7 mouse cellular contexts compared by ENCODE assay signal in genomic region chr11:3601966-3602365, GRCm38 (mm10). TPM values are rescaled to one million over a fixed set of nuclear protein-coding genes. Genes with fewer than 3 reads are reported as not detected.
A peak's percentile ranks its signal among the peaks of the same experiment; 100 is the strongest.
DNase-seq lines count a peak whose midpoint lies in the region; ATAC-seq and TF ChIP-seq lines count a peak whose summit lies in the region.
"Not testable (repeated sequence)": the region's sequence is repeated elsewhere in the genome, so short reads cannot be mapped to it uniquely, and the experiment has no call there.

No protein-coding gene starts in this region.

- H3K4me3 ChIP-seq in heart, adult 2 months; kidney, adult 2 months (ENCODE audit: insufficient read depth, low read depth, low read length); lung, postnatal 0 days (ENCODE audit: low read depth, low read length): not testable (repeated sequence)

- not testable (repeated sequence) for H3K79me2 ChIP-seq in heart, adult 2 months (replicated peaks; ENCODE audit: control insufficient read depth, insufficient read depth, low read length)

- not testable (repeated sequence) for H3K27ac ChIP-seq in heart, adult 2 months; kidney, adult 2 months (ENCODE audit: insufficient read depth, low read depth, low read length); lung, postnatal 0 days (ENCODE audit: low read length)

- 42% methylated on average over 1 of the region's 1 CpGs for WGBS in heart, adult 2 months
- WGBS in kidney, adult 2 months, result 51% methylated on average over 1 of the region's 1 CpGs
- WGBS in lung, postnatal 0 days, result 37% methylated on average over 1 of the region's 1 CpGs

- peak; percentile 11 for DNase-seq in CD4-positive, CD25-positive, alpha-beta regulatory T cell, adult 2 months (ENCODE audit: low read depth, low spot score)
- DNase-seq in heart, adult 2 months, result peak; percentile 26 to 37
- not testable (repeated sequence) for DNase-seq in kidney, adult 2 months
- DNase-seq in kidney, postnatal 4 days, result peak; percentile 44 to 56
- DNase-seq in lung, postnatal 0 days (ENCODE audit: low spot score), result peak; percentile 25

- H3K4me1 ChIP-seq in heart, adult 2 months (ENCODE audit: control insufficient read depth, insufficient read depth, low read length); kidney, adult 2 months (ENCODE audit: control insufficient read depth, insufficient read depth, low read length); lung, postnatal 0 days (ENCODE audit: insufficient read depth, low read depth, low read length): not testable (repeated sequence)

- not testable (repeated sequence) for TF ChIP-seq POLR2A in heart, adult 2 months (IDR thresholded peaks at IDR 0.05; ENCODE audit: insufficient read depth, low read depth, low read length); kidney, adult 2 months (IDR thresholded peaks at IDR 0.05; ENCODE audit: low read depth, low read length)

- not testable (repeated sequence) for H3K9me3 ChIP-seq in lung, postnatal 0 days (ENCODE audit: low read length)

- TF ChIP-seq EP300 in heart, adult 2 months (IDR thresholded peaks at IDR 0.05; ENCODE audit: insufficient read depth, low read depth, low read length); lung, postnatal 0 days (IDR thresholded peaks at IDR 0.05): not testable (repeated sequence)

- not testable (repeated sequence) for H3K36me3 ChIP-seq in heart, adult 2 months (ENCODE audit: control insufficient read depth, insufficient read depth, low read length); kidney, adult 2 months (ENCODE audit: control insufficient read depth, insufficient read depth, low read length); lung, postnatal 0 days (ENCODE audit: insufficient read depth, low read length)

- intact Hi-C loops in heart, adult 2 months (cut with DNase I), result loop anchor here (1.0 to 5.0 kb wide), 2 partner anchors 67 to 130 kb away; no protein-coding TSS in a partner anchor

- H3K9ac ChIP-seq in heart, adult 2 months (ENCODE audit: low read depth, low read length); lung, postnatal 0 days (replicated peaks; ENCODE audit: low read depth): not testable (repeated sequence)

- H3K4me2 ChIP-seq in lung, postnatal 0 days (replicated peaks; ENCODE audit: low read depth, low read length), result not testable (repeated sequence)

- peak; percentile 44 for TF ChIP-seq CTCF in heart, adult 2 months (IDR thresholded peaks at IDR 0.05)
- TF ChIP-seq CTCF in kidney, adult 2 months (conservative IDR thresholded peaks at IDR 0.05; ENCODE audit: insufficient read depth, insufficient read length, low read depth, low read length), result 0 out of 2 replicates have a peak, but pooled peaks have one; percentile 3
- peak; percentile 58 for TF ChIP-seq CTCF in lung, postnatal 0 days (IDR thresholded peaks at IDR 0.05)

- H3K27me3 ChIP-seq in heart, adult 2 months (ENCODE audit: control insufficient read depth, insufficient read depth, low read length); kidney, adult 2 months (replicated peaks; ENCODE audit: control insufficient read depth, insufficient read depth, low read length); lung, postnatal 0 days (replicated peaks; ENCODE audit: insufficient read depth, low read length): not testable (repeated sequence)

- 0 out of 2 replicates have a peak, but pooled peaks have one; percentile 25 for ATAC-seq in common myeloid progenitor, adult 5-6 weeks (replicated peaks; ENCODE audit: low read depth, poor library complexity, severe bottlenecking)
- ATAC-seq in lung, postnatal 0 days, result not testable (repeated sequence)
- peak; percentile 23; the same call in 1 of the 2 replicates for ATAC-seq in megakaryocyte progenitor cell, adult 5-6 weeks (replicated peaks; ENCODE audit: poor library complexity)

RNA-seq across cellular contexts. Expression of gene Morc2a, which starts 47.0 kb away (rescaled TPM):
- 34.8 and 38.4 TPM in 2 replicates for total RNA-seq in common myeloid progenitor, adult 5-6 weeks (2017)
- total RNA-seq in heart, adult 2 months (2021), result 10 to 100 TPM; 16.1 to 18.5 TPM
- polyA plus RNA-seq in heart, adult 2 months (2012; rRNA removed), result 6.6 and 13.4 TPM in 2 replicates
- 8.6 and 9.2 TPM in 2 replicates for polyA plus RNA-seq in kidney, adult 2 months (2012; rRNA removed)
- polyA plus RNA-seq in lung, postnatal 0 days (2015; fragmentation: Nextera tagmentation; extraction: Ambion mirVana), result 9.9 and 10.2 TPM in 2 replicates
- total RNA-seq in megakaryocyte progenitor cell, adult 5-6 weeks (2015), result 26.4 and 29.5 TPM in 2 replicates
- 29.6 and 38.8 TPM in 2 replicates for total RNA-seq in megakaryocyte progenitor cell, adult 5-6 weeks (2017)

Comparison
In these comparisons a context has a peak if more than half of its experiments do, and no peak if none do; other contexts are left out.
1. CTCF ChIP-seq: peak in every context shown above with its lines; median percentile 58 in lung, postnatal 0 days; 44 in heart, adult 2 months; 3 in kidney, adult 2 months.